Comparison of ENCODE assay signal across 23 mouse cellular contexts in genomic region chr7:130248403-130248802, GRCm38 (mm10).
DNase-seq lines count a peak whose midpoint lies in the region; ATAC-seq and TF ChIP-seq lines count a peak whose summit lies in the region.
"Had no signal": no experiment of that assay in that cellular context is flagged by ENCODE, and none has a peak within 500 bp of the region (broad histone marks: within the 10 kb centered on the region; RNA-seq: fewer than 3 reads in every experiment).

No protein-coding gene starts in this region.

- H3K4me1 ChIP-seq in kidney, adult 2 months (ENCODE audit: control insufficient read depth, insufficient read depth, low read length) = peaks cover 13% of the 10 kb centered on the region
- H3K4me1 ChIP-seq in lung, embryonic 16.5 days (replicated peaks; ENCODE audit: control insufficient read depth, insufficient read depth, low read length) = peaks cover 83% of the 10 kb centered on the region
- H3K4me1 ChIP-seq in lung, adult 2 months (ENCODE audit: control insufficient read depth, insufficient read depth, low read length) = peaks cover 34% of the 10 kb centered on the region
- H3K4me1 ChIP-seq in embryonic facial prominence, embryonic 14.5 days (ENCODE audit: control insufficient read depth, insufficient read depth, low read length) = peaks cover 76% of the 10 kb centered on the region
- peaks cover 80% of the 10 kb centered on the region for H3K4me1 ChIP-seq in stomach, embryonic 14.5 days (ENCODE audit: control insufficient read depth, insufficient read depth, low read length)

- H3K36me3 ChIP-seq in kidney, adult 2 months (ENCODE audit: control insufficient read depth, insufficient read depth, low read length) = no peaks in the 10 kb centered on the region
- no peaks in the 10 kb centered on the region for H3K36me3 ChIP-seq in lung, embryonic 16.5 days (ENCODE audit: control insufficient read depth, insufficient read depth, low read length)
- H3K36me3 ChIP-seq in embryonic facial prominence, embryonic 14.5 days (ENCODE audit: control insufficient read depth, insufficient read depth, low read length) = 0 out of 2 replicates have a peak, but pooled peaks cover 4% of the 10 kb centered on the region
- peaks cover 10% of the 10 kb centered on the region; the same call in 1 of the 2 replicates for H3K36me3 ChIP-seq in stomach, embryonic 14.5 days (ENCODE audit: control insufficient read depth, insufficient read depth, low read length)
- H3K36me3 ChIP-seq: heart, embryonic 12.5 days; hindbrain, embryonic 13.5 days; midbrain, embryonic 15.5 days had no signal

- H3K27me3 ChIP-seq in kidney, adult 2 months (replicated peaks; ENCODE audit: control insufficient read depth, insufficient read depth, low read length) = no peaks in the 10 kb centered on the region
- H3K27me3 ChIP-seq in lung, embryonic 16.5 days (ENCODE audit: control insufficient read depth, insufficient read depth, low read depth, low read length) = no peaks in the 10 kb centered on the region
- no peaks in the 10 kb centered on the region for H3K27me3 ChIP-seq in embryonic facial prominence, embryonic 14.5 days (replicated peaks; ENCODE audit: control insufficient read depth, insufficient read depth, low read length)
- H3K27me3 ChIP-seq in stomach, embryonic 14.5 days (ENCODE audit: control insufficient read depth, insufficient read depth, low read length) = no peaks in the 10 kb centered on the region
- H3K27me3 ChIP-seq: heart, embryonic 12.5 days; hindbrain, embryonic 13.5 days; midbrain, embryonic 15.5 days had no signal

- 0 out of 2 replicates have a peak overlapping the region, but pooled peaks have one; percentile 3 for H3K4me2 ChIP-seq in lung, embryonic 16.5 days (ENCODE audit: low read depth, low read length)
- H3K4me2 ChIP-seq in embryonic facial prominence, embryonic 14.5 days (ENCODE audit: low read depth, low read length) = peak overlapping the region; percentile 31
- H3K4me2 ChIP-seq in stomach, embryonic 14.5 days (replicated peaks; ENCODE audit: low read depth, low read length) = peak overlapping the region; percentile 22; the same call in 1 of the 2 replicates
- H3K4me2 ChIP-seq: heart, embryonic 12.5 days; hindbrain, embryonic 13.5 days; liver, embryonic 11.5 days; midbrain, embryonic 15.5 days had no signal

- no peak for DNase-seq in kidney, adult 2 months
- DNase-seq in kidney, adult 8-10 months = no peak
- no peak for DNase-seq in lung, adult 2 months
- DNase-seq in embryonic facial prominence, embryonic 14.5 days (ENCODE audit: low spot score) = no peak
- no peak for DNase-seq in layer of hippocampus, adult 9-11 months
- DNase-seq in spleen, postnatal 4 days (ENCODE audit: low spot score in 2 of 2) = no peak
- DNase-seq: adrenal gland, postnatal 36 days; cerebellum, adult 18-20 months; gastrocnemius, postnatal 10 days; heart, adult 11 months; heart, postnatal 14 days; layer of hippocampus, postnatal 36 days; right cerebral cortex, postnatal 14 days; spleen, adult 18-20 months; thymus, postnatal 14 days had no signal

- ATAC-seq in lung, embryonic 16.5 days (ENCODE audit: low read depth) = no peak
- ATAC-seq in embryonic facial prominence, embryonic 14.5 days (ENCODE audit: low read depth) = no peak
- no peak for ATAC-seq in stomach, embryonic 14.5 days (ENCODE audit: insufficient number of reproducible peaks, insufficient read depth, low FRiP score, low read depth)
- ATAC-seq: midbrain, embryonic 15.5 days had no signal

- H3K27ac ChIP-seq in kidney, adult 2 months (ENCODE audit: insufficient read depth, low read depth, low read length) = peak overlapping the region; percentile 40; the same call in 1 of the 2 replicates
- peak overlapping the region; percentile 49 for H3K27ac ChIP-seq in lung, embryonic 16.5 days (ENCODE audit: low read length)
- 0 out of 2 replicates have a peak overlapping the region, but pooled peaks have one; percentile 31 for H3K27ac ChIP-seq in embryonic facial prominence, embryonic 14.5 days (replicated peaks; ENCODE audit: low read depth, low read length)
- peak overlapping the region; percentile 7; the same call in 1 of the 2 replicates for H3K27ac ChIP-seq in stomach, embryonic 14.5 days (ENCODE audit: low read length)
- H3K27ac ChIP-seq: forebrain, embryonic 10.5 days; hindbrain, embryonic 13.5 days; midbrain, embryonic 15.5 days had no signal

- no peak for TF ChIP-seq CTCF in kidney, adult 2 months (conservative IDR thresholded peaks at IDR 0.05; ENCODE audit: insufficient read depth, insufficient read length, low read depth, low read length)
- no peak for TF ChIP-seq CTCF in lung, adult 2 months (IDR thresholded peaks at IDR 0.05; ENCODE audit: insufficient read depth, low read length)

- H3K4me3 ChIP-seq in kidney, adult 2 months (ENCODE audit: insufficient read depth, low read depth, low read length) = no peak overlapping the region
- H3K4me3 ChIP-seq in lung, embryonic 16.5 days (ENCODE audit: low read length) = no peak overlapping the region
- no peak overlapping the region for H3K4me3 ChIP-seq in lung, adult 2 months (replicated peaks; ENCODE audit: extremely low read depth, low read depth, low read length)
- H3K4me3 ChIP-seq in embryonic facial prominence, embryonic 14.5 days (ENCODE audit: low read depth, low read length) = no peak overlapping the region
- no peak overlapping the region for H3K4me3 ChIP-seq in stomach, embryonic 14.5 days (ENCODE audit: low read depth, low read length)
- H3K4me3 ChIP-seq: forebrain, embryonic 10.5 days; heart, embryonic 12.5 days; hindbrain, embryonic 13.5 days; midbrain, embryonic 15.5 days; myocyte had no signal

- H3K9me3 ChIP-seq in lung, embryonic 16.5 days (ENCODE audit: control insufficient read depth, low read length) = no peaks in the 10 kb centered on the region
- H3K9me3 ChIP-seq in embryonic facial prominence, embryonic 14.5 days (ENCODE audit: control insufficient read depth, low read length) = no peaks in the 10 kb centered on the region
- H3K9me3 ChIP-seq in stomach, embryonic 14.5 days (ENCODE audit: control insufficient read depth, low read depth, low read length) = no peaks in the 10 kb centered on the region
- H3K9me3 ChIP-seq: forebrain, embryonic 10.5 days; heart, embryonic 12.5 days; hindbrain, embryonic 13.5 days; midbrain, embryonic 15.5 days had no signal

- no peak for TF ChIP-seq POLR2A in kidney, adult 2 months (IDR thresholded peaks at IDR 0.05; ENCODE audit: low read depth, low read length)
- TF ChIP-seq POLR2A in lung, adult 2 months (IDR thresholded peaks at IDR 0.05; ENCODE audit: borderline replicate concordance, extremely low read depth, low read depth, low read length) = no peak

- H3K9ac ChIP-seq in lung, embryonic 16.5 days (ENCODE audit: low read length) = no peak overlapping the region; the same call in 1 of the 2 replicates
- H3K9ac ChIP-seq in embryonic facial prominence, embryonic 14.5 days (ENCODE audit: low read depth, low read length) = no peak overlapping the region
- no peak overlapping the region for H3K9ac ChIP-seq in stomach, embryonic 14.5 days (replicated peaks; ENCODE audit: low read depth, low read length)
- H3K9ac ChIP-seq: heart, embryonic 12.5 days; hindbrain, embryonic 13.5 days; midbrain, embryonic 15.5 days had no signal

- WGBS in kidney, adult 2 months = 49% methylated on average over 7 of the region's 7 CpGs
- WGBS in lung, embryonic 16.5 days = 41% methylated on average over 7 of the region's 7 CpGs
- 22% methylated on average over 7 of the region's 7 CpGs for WGBS in lung, adult 2 months
- 60% methylated on average over 7 of the region's 7 CpGs for WGBS in embryonic facial prominence, embryonic 14.5 days
- WGBS in stomach, embryonic 14.5 days = 73% methylated on average over 7 of the region's 7 CpGs
